Mouse (Mus musculus) kidney, embryonic 16.5 days (tissue): ENCODE data around the gene Strap. TPM values are rescaled to one million over a fixed set of nuclear protein-coding genes. Genes with fewer than 3 reads are reported as not detected.
"Not testable (repeated sequence)": the region's sequence is repeated elsewhere in the genome, so short reads cannot be mapped to it uniquely, and the experiment has no call there.

Source experiments
- ATAC-seq: fragments of 200-750 bp; cut with Nextera tagmentation; 2 replicates; pipeline ENCODE4 v1.8.0; 2017; ENCODE audit warnings: moderate TSS enrichment; ENCODE audit not compliant: low FRiP score, low TSS enrichment
- H3K27ac ChIP-seq: fragments of 300-500 bp; sonication (generic); 2 replicates; pipeline ENCODE4 v1.5.1; 2014; ENCODE audit warnings: low read length
- H3K27me3 ChIP-seq: fragments of 300-500 bp; sonication (generic); 2 replicates; pipeline ENCODE4 v1.6.1; 2014; ENCODE audit warnings: low read length, control low read depth, mixed read lengths; ENCODE audit not compliant: insufficient read depth
- H3K36me3 ChIP-seq: fragments of 300-500 bp; sonication (generic); 2 replicates; pipeline ENCODE4 v1.6.1; 2014; ENCODE audit warnings: low read length, control low read depth, mixed read lengths; ENCODE audit not compliant: insufficient read depth
- H3K4me1 ChIP-seq: fragments of 300-500 bp; sonication (generic); 2 replicates; pipeline ENCODE4 v1.6.1; 2014; ENCODE audit warnings: low read length, control low read depth, mixed read lengths; ENCODE audit not compliant: insufficient read depth
- H3K4me2 ChIP-seq: fragments of 300-500 bp; sonication (generic); replicated peaks from 2 replicates; pipeline ENCODE4 v1.6.1; 2014; ENCODE audit warnings: low read depth, low read length
- H3K4me3 ChIP-seq: fragments of 300-500 bp; sonication (generic); 2 replicates; pipeline ENCODE4 v1.5.1; 2014; ENCODE audit warnings: mild to moderate bottlenecking, low read length
- H3K9ac ChIP-seq: fragments of 300-500 bp; sonication (generic); replicated peaks from 2 replicates; pipeline ENCODE4 v1.6.1; 2014; ENCODE audit warnings: low read length
- H3K9me3 ChIP-seq: fragments of 300-500 bp; sonication (generic); 2 replicates; pipeline ENCODE4 v1.6.1; 2016; ENCODE audit warnings: low read length, control low read depth
- WGBS: fragments of 180-500 bp; shearing (Covaris S2); extraction: QIAGEN DNeasy Blood & Tissue Kit; methylation state at CpG from one replicate; pipeline ENCODE4 v1.1.7; 2014; 5-methylcytosine and 5-hydroxymethylcytosine counted together
- polyA plus RNA-seq: library from polyadenylated mRNA; unstranded; fragments of >200 nt; fragmentation: Nextera tagmentation; extraction: Ambion mirVana; gene quantifications from 2 replicates; pipeline ENCODE4 v1.2.1, GENCODE M21; 2015

Gene Strap
- polyA plus RNA-seq, 1 experiment from 2014 or later: 164 TPM

DNA sequence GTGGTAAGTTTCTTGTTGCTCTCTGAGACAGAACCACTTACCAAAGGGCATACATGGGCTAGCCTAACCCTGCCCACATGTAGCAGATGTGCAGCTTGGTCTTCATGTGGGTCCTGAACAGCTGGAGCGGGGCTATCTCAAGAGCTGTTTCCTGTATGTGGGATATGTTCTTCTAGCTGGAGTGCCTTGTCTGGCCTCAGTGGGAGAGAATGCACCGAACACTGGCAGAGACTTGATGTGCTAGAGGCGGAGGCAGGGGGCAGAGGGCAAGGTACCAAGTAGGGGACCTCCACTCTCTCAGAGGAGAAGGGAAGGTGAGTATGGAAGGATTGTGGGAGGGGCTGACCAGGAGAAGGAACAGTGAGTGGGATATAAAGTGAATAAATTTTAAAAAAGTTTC is 32.7 kb upstream of the Strap start:
- H3K36me3 ChIP-seq: no peaks in the 10 kb centered on the region
- H3K9ac ChIP-seq: no peak overlapping the region
- H3K9me3 ChIP-seq: no peaks in the 10 kb centered on the region
- no peaks in the 10 kb centered on the region for H3K27me3 ChIP-seq
- 84% methylated on average over 3 of the region's 3 CpGs for WGBS
- ATAC-seq: no peak
- 0 out of 2 replicates have a peak, but pooled peaks cover 8% of the 10 kb centered on the region for H3K4me1 ChIP-seq
- no peak overlapping the region for H3K4me3 ChIP-seq
- H3K27ac ChIP-seq: no peak overlapping the region
- H3K4me2 ChIP-seq: no peak overlapping the region

GRCm38 (mm10) chr6:137702918-137703317 is 32.0 kb upstream of the Strap start:
- Histone ChIP-seq H3K4me1 (0 out of 2 replicates have a peak, but pooled peaks cover 8% of the 10 kb centered on the region), H3K9me3 (no peaks in the 10 kb centered on the region), H3K27me3 (no peaks in the 10 kb centered on the region), H3K4me2 (no peak overlapping the region), H3K4me3 (no peak overlapping the region), H3K9ac (no peak overlapping the region), H3K27ac (no peak overlapping the region), H3K36me3 (no peaks in the 10 kb centered on the region)
- ATAC-seq: no peak
- WGBS: 58% methylated on average over 4 of the region's 4 CpGs

- WGBS: 85% methylated on average over 7 of the region's 7 CpGs
- no peak overlapping the region for H3K4me3 ChIP-seq
- no peak overlapping the region for H3K9ac ChIP-seq
- H3K4me1 ChIP-seq: 0 out of 2 replicates have a peak, but pooled peaks cover 8% of the 10 kb centered on the region
- H3K4me2 ChIP-seq: no peak overlapping the region
- no peak overlapping the region for H3K27ac ChIP-seq
- 0 out of 2 replicates have a peak, but pooled peaks have one; percentile 19 for ATAC-seq
- H3K27me3 ChIP-seq: no peaks in the 10 kb centered on the region
- H3K9me3 ChIP-seq: no peaks in the 10 kb centered on the region
- H3K36me3 ChIP-seq: no peaks in the 10 kb centered on the region
Measured at GRCm38 (mm10) chr6:137703431-137703830, 31.4 kb upstream of the Strap start.

DNA sequence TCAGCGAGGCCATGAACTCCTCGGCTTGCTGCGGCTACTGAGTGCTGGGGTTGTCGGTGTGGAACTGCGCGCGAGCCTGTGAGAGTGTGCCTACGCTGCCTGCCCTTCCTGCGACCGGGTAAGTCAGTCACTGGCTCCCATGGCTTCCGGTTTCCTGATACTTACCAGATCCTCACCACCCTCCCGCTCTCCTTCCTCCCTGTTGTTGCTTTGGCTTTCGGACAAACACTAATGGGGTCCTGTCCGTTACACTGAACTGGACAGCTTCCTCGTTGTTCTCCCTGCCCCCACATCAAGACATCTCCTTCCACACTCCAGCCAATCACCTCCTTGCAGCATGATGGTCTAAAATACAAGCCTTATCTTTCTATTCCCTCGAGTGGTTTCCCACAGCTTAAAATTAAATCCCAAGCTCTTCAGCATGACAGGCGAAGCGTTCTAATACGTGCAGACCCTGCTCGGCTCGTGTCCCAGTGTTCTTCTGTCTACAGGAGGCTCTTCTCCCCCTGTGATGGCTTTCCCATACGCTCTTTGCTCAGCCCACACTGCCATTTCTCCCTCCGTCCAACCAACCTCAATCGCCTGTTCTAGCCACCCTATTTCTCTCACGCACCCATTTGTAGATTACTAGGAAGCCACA is 30.5 kb upstream of the Strap start:
- no peak overlapping the region for H3K27ac ChIP-seq
- H3K4me2 ChIP-seq: no peak overlapping the region
- H3K27me3 ChIP-seq: no peaks in the 10 kb centered on the region
- 85% methylated on average over 25 of the region's 25 CpGs for WGBS
- ATAC-seq: 0 out of 2 replicates have a peak, but pooled peaks have one; percentile 39
- no peak overlapping the region for H3K9ac ChIP-seq
- no peak overlapping the region for H3K4me3 ChIP-seq
- H3K4me1 ChIP-seq: 0 out of 2 replicates have a peak, but pooled peaks cover 8% of the 10 kb centered on the region
- H3K9me3 ChIP-seq: no peaks in the 10 kb centered on the region
- no peaks in the 10 kb centered on the region for H3K36me3 ChIP-seq

DNA sequence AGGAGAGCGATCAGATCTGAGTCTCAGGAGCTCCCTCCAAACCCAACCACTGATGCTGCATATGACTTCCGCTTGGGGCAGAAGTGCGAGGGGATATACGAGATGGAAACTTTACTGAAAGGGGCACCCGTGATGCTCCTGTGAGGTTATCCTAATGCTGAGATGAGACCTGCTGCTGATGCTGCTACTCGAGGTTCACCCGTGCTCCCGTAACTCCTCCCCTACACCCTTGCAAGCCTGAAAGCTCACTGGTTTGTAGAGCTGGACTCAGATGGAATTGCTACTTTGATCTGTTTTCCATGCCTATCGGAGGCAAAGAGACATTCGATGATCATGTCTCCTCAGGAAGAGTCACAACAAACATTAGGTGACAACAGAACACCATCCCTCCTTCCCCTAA is 28.7 kb upstream of the Strap start:
- H3K9me3 ChIP-seq: no peaks in the 10 kb centered on the region
- no peaks in the 10 kb centered on the region for H3K36me3 ChIP-seq
- H3K9ac ChIP-seq: no peak overlapping the region
- H3K4me2 ChIP-seq: no peak overlapping the region
- WGBS: 88% methylated on average over 10 of the region's 10 CpGs
- H3K4me3 ChIP-seq: no peak overlapping the region
- ATAC-seq: no peak
- 0 out of 2 replicates have a peak, but pooled peaks cover 8% of the 10 kb centered on the region for H3K4me1 ChIP-seq
- no peaks in the 10 kb centered on the region for H3K27me3 ChIP-seq
- H3K27ac ChIP-seq: no peak overlapping the region

DNA sequence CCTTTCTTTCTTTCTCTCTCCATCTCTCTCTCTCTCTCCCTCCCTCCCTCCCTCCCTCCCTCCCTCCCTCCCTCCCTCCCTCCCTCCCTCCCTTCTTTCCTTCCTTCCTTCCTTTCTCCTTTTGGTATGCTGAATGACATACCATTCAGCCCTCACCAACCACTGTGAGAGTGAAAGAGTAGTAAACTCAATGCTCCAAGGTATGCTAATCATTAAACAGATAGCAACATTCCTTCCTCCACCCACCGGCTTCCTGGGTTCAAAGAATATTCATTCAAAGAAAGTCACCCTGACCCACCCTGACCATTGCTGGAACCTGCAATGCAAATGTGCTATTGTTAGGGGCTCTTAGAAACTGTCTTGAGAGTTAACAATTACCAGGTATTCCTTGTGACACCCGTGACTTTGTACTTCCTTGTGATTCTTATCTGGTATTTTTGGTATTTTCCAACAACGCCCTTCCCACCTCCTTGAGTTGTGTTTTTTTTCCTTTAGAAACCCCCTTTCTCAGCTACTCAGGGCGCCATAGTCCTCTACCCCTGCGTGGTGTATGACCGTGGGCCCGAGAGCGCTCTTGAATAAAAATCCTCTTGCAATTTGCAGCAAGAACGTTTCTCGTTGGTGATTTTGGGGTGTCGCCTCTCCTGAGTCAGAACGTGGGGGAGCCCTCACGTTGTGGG is 26.0 kb upstream of the Strap start:
- ATAC-seq, H3K27me3 ChIP-seq: not testable (repeated sequence)
- 80% methylated on average over 13 of the region's 13 CpGs for WGBS

GRCm38 (mm10) chr6:137710179-137711037 is 24.5 kb upstream of the Strap start:
- no peaks in the 10 kb centered on the region for H3K36me3 ChIP-seq
- ATAC-seq: no peak
- H3K9me3 ChIP-seq: no peaks in the 10 kb centered on the region
- WGBS: 80% methylated on average over 14 of the region's 14 CpGs
- no peaks in the 10 kb centered on the region for H3K27me3 ChIP-seq
- no peak overlapping the region for H3K9ac ChIP-seq
- no peaks in the 10 kb centered on the region for H3K4me1 ChIP-seq
- no peak overlapping the region for H3K4me2 ChIP-seq
- H3K27ac ChIP-seq: no peak overlapping the region
- no peak overlapping the region for H3K4me3 ChIP-seq

More for the DNA sequence above, 26.0 kb upstream of the Strap start:
- H3K36me3 ChIP-seq, H3K4me3 ChIP-seq, H3K27ac ChIP-seq, H3K9me3 ChIP-seq, H3K9ac ChIP-seq, H3K4me1 ChIP-seq, H3K4me2 ChIP-seq: not testable (repeated sequence)

- ATAC-seq: no peak
- no peak overlapping the region for H3K4me3 ChIP-seq
- no peak overlapping the region for H3K4me2 ChIP-seq
- H3K9me3 ChIP-seq: no peaks in the 10 kb centered on the region
- H3K9ac ChIP-seq: no peak overlapping the region
- no peaks in the 10 kb centered on the region for H3K27me3 ChIP-seq
- H3K27ac ChIP-seq: no peak overlapping the region
- 65% methylated on average over 7 of the region's 7 CpGs for WGBS
- H3K36me3 ChIP-seq: no peaks in the 10 kb centered on the region
- H3K4me1 ChIP-seq: no peaks in the 10 kb centered on the region
Measured at GRCm38 (mm10) chr6:137712654-137713309, 22.1 kb upstream of the Strap start.

DNA sequence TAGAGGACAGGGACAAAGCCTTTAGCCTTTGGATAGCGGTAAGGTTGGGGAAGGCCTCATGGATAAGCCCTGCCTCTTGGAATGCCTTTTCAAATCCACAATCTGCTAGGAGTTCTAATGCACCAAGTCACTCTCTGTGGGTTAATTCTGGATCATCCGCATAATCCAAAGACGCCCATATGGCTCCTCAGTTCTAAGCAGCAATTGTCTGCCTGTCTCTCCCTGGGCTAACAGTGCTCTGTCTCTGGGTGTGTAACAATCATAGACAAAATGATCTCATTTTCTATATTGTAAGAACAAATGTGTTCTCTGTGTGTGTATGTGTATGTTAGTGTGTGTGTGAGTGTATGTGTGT is 21.6 kb upstream of the Strap start:
- Histone ChIP-seq H3K9me3 (no peaks in the 10 kb centered on the region), H3K27me3 (no peaks in the 10 kb centered on the region), H3K27ac (no peak overlapping the region), H3K4me3 (no peak overlapping the region), H3K4me2 (no peak overlapping the region), H3K36me3 (no peaks in the 10 kb centered on the region), H3K4me1 (no peaks in the 10 kb centered on the region), H3K9ac (no peak overlapping the region)
- ATAC-seq: no peak
- WGBS: 95% methylated on average over 3 of the region's 3 CpGs
